Mouse (Mus musculus) limb, embryonic 10.5 days (tissue): ENCODE results near the gene Gm10354. TPM values are rescaled to one million over a fixed set of nuclear protein-coding genes. Genes with fewer than 3 reads are reported as not detected.
"Not testable (repeated sequence)": the region's sequence is repeated elsewhere in the genome, so short reads cannot be mapped to it uniquely, and the experiment has no call there.

Experiments used
- DNase-seq: peaks from one replicate; pipeline ENCODE4 v3.0.0-alpha.2; 2017; ENCODE audit warnings: low spot score
- H3K27ac ChIP-seq: fragments of 300-500 bp; sonication (generic); 2 replicates; pipeline ENCODE4 v1.5.1; 2016; ENCODE audit warnings: mild to moderate bottlenecking
- H3K27me3 ChIP-seq: fragments of 300-500 bp; sonication (generic); 2 replicates; pipeline ENCODE4 v1.6.1; 2016; ENCODE audit warnings: low read depth, mild to moderate bottlenecking; ENCODE audit not compliant: poor library complexity, severe bottlenecking
- H3K36me3 ChIP-seq: fragments of 300-500 bp; sonication (generic); 2 replicates; pipeline ENCODE4 v1.6.1; 2016; ENCODE audit warnings: mild to moderate bottlenecking, moderate library complexity
- H3K4me1 ChIP-seq: fragments of 300-500 bp; sonication (generic); 2 replicates; pipeline ENCODE4 v1.6.1; 2016
- H3K4me3 ChIP-seq: fragments of 300-500 bp; sonication (generic); 2 replicates; pipeline ENCODE4 v1.5.1; 2016; ENCODE audit warnings: mild to moderate bottlenecking, moderate library complexity
- H3K9me3 ChIP-seq: fragments of 300-500 bp; sonication (generic); replicated peaks from 2 replicates; pipeline ENCODE4 v1.6.1; 2016; ENCODE audit warnings: mild to moderate bottlenecking
- WGBS: fragments of 180-500 bp; shearing (Covaris S2); methylation state at CpG from one replicate; pipeline ENCODE4 v1.1.7; 2016; 5-methylcytosine and 5-hydroxymethylcytosine counted together
- polyA plus RNA-seq: library from polyadenylated mRNA; unstranded; fragments of >200 nt; fragmentation: Nextera tagmentation; extraction: Ambion mirVana; gene quantifications from 2 replicates; pipeline ENCODE4 v1.2.1, GENCODE M21; 2016

The Gm10354 gene
- polyA plus RNA-seq = not detected in 2 replicates

DNA sequence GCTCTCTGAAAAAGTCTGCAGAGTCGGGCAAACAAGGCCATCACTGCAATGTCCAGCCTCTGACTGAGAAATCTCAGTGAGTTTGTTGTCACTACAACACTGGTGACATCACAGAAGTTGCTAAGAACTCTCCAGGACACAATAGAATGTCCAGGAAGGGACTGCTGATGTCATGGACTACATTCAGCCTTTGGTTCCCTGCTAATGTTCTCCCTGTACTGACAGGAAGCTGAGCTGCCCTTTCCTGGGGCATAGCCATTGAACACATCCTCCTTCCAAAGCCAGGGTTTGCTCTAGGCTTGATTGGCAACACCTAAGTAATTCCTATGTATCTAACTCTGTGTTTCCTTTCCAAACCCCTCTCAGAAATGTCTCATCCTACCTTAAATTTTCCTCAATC lies at the start of gene Gm10354:
Gene Gm10354, minus strand, starts transcription at position 101 of the 400 bp plus-strand sequence.
- H3K4me3 ChIP-seq, H3K36me3 ChIP-seq, H3K4me1 ChIP-seq, H3K27ac ChIP-seq, H3K27me3 ChIP-seq, DNase-seq: not testable (repeated sequence)
- 59% methylated on average over 1 of the region's 1 CpGs for WGBS
- H3K9me3 ChIP-seq = peaks cover 14% of the 10 kb centered on the region

DNA sequence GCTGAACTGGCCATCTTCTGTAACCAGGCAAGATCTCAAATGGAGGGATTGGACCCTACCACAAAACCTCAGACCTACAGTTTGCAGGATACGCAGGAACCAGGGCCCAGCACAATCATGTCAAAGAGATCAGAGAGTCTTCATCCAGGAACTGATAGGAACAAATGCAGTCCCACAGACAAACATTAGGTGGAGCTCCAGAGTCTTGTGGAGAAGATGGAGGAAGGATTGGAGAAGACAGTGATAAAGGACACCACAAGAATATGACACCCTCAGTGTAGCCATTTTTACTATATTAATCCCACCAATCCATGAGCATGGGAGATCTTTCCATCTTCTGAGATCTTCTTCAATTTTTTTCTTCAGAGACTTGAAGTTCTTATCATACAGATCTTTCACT lies 45.6 kb upstream of the Gm10354 start:
- not testable (repeated sequence) for DNase-seq, H3K36me3 ChIP-seq, H3K4me1 ChIP-seq, H3K27me3 ChIP-seq, H3K27ac ChIP-seq, H3K4me3 ChIP-seq
- 83% methylated on average over 1 of the region's 1 CpGs for WGBS
- peaks cover 12% of the 10 kb centered on the region for H3K9me3 ChIP-seq

GRCm38 (mm10) chr5:15020067-15020466 lies 41.3 kb upstream of the Gm10354 start:
- peaks cover 12% of the 10 kb centered on the region for H3K9me3 ChIP-seq
- not testable (repeated sequence) for H3K4me3 ChIP-seq, H3K27ac ChIP-seq, H3K27me3 ChIP-seq, H3K4me1 ChIP-seq, H3K36me3 ChIP-seq
- peak; percentile 23 for DNase-seq
- 74% methylated on average over 2 of the region's 2 CpGs for WGBS

DNA sequence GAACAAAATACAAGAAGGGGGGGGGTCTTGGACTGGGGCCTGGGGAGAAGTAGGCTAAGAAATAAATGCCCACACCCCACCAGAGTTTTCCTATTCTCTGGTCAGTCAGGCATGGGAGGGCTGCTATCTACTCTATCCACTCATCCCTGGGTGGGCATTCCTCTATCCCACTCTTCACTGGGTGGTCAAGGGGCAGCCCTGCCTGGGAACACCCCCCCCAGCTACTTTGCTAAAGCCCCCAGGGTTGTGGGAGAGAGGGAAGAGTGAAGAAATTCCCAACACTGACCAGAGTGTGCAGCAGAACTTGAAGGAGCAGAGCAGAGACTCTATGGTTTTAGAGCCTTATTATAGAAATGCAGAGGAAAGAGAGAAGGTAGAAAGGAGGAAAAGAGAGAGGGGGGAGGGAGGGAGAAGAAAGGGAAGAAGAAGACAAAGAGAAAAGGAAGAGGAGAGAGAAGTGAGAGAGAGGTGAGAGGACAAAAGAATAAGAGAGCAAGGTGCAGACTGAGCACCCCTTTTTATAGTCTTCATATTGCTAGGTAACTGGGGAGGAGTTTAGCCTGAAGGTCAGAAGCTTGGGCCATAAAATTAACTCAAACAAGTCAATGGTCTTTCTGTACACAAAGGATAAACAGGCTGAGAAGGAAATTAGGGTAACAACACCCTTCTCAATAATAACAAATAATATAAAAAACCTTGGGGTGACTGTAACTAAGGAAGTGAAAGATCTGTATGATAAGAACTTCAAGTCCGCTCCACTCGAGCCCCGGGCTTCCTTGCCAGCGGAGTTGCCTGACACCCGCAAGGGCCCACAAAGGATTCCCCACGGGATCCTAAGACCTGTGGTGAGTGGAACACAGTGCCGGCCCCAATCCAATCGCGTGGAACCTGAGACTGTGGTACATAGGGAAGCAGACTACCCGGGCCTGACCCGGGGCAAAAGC lies 32.2 kb upstream of the Gm10354 start:
- H3K4me3 ChIP-seq, H3K36me3 ChIP-seq, H3K27me3 ChIP-seq, H3K4me1 ChIP-seq, H3K27ac ChIP-seq: not testable (repeated sequence)
- DNase-seq = peak; percentile 24
- WGBS = 86% methylated on average over 11 of the region's 11 CpGs
- peaks cover 20% of the 10 kb centered on the region for H3K9me3 ChIP-seq

DNA sequence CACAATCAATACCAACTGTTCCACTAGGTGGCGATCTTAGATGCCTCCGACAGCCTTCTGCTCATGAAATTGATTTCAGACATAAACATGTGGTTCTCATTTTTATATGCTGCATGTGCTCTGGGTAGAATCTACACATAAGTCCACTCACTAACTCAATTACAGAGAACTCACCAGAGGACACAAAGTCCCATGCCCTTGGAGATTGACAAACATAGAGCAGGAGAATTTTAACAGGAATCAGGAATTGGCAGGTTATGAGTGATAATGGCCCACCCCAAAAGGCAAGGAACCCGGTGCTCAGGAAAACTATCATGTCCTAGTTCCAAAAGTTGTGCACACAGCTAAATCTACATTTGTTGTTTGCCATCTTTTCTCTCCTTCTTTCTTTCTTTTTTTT lies 28.2 kb upstream of the Gm10354 start:
- WGBS = 60% methylated on average over 3 of the region's 3 CpGs
- peak; percentile 21 for DNase-seq

DNA sequence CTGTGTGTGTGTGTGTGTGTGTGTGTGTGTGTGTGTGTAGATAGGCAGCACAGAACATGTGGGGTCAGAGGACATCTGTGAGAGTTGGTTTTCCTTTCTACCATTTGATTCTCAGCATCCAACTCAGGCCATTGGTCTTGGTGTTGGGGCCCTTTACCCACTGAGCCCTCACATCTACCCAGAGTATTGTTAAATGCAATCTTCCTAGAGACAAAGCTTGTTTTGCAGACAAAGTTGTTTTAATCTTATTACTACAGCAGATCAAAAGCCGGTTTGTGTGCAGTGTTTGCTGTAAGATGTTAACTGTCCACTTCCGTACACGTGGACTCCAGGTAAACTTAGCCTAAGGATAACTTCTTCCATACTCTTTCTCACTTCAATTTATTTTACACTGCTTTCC lies 27.6 kb upstream of the Gm10354 start:
- peaks cover 28% of the 10 kb centered on the region for H3K9me3 ChIP-seq
- DNase-seq = peak; percentile 27
- H3K27me3 ChIP-seq, H3K4me1 ChIP-seq, H3K27ac ChIP-seq, H3K4me3 ChIP-seq, H3K36me3 ChIP-seq: not testable (repeated sequence)
- 72% methylated on average over 3 of the region's 3 CpGs for WGBS

More for the DNA sequence above, 28.2 kb upstream of the Gm10354 start:
- H3K4me1 ChIP-seq, H3K27ac ChIP-seq, H3K4me3 ChIP-seq, H3K36me3 ChIP-seq, H3K27me3 ChIP-seq: not testable (repeated sequence)
- H3K9me3 ChIP-seq = peaks cover 31% of the 10 kb centered on the region

DNA sequence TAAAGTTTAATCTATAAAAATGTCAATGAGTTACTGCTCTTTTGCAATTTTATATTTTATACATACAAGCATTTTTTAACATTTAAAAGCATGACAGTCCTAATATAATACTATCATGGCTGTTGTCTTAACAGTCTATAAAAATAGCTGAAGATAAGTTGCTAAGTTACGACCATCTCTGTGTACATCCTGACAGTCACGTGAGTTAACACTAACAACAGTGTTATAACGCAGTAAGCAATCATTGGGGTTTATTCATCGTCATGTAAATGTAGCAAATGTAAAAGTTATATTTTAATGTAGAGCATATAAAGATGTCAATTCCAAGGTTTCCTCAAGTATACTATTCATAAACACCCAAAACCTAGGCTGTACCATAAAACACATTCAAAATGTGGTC lies 26.8 kb upstream of the Gm10354 start:
- not testable (repeated sequence) for H3K27me3 ChIP-seq, H3K4me3 ChIP-seq, H3K36me3 ChIP-seq, H3K4me1 ChIP-seq, H3K27ac ChIP-seq, DNase-seq
- H3K9me3 ChIP-seq = peaks cover 22% of the 10 kb centered on the region
- WGBS = 62% methylated on average over 3 of the region's 4 CpGs

DNA sequence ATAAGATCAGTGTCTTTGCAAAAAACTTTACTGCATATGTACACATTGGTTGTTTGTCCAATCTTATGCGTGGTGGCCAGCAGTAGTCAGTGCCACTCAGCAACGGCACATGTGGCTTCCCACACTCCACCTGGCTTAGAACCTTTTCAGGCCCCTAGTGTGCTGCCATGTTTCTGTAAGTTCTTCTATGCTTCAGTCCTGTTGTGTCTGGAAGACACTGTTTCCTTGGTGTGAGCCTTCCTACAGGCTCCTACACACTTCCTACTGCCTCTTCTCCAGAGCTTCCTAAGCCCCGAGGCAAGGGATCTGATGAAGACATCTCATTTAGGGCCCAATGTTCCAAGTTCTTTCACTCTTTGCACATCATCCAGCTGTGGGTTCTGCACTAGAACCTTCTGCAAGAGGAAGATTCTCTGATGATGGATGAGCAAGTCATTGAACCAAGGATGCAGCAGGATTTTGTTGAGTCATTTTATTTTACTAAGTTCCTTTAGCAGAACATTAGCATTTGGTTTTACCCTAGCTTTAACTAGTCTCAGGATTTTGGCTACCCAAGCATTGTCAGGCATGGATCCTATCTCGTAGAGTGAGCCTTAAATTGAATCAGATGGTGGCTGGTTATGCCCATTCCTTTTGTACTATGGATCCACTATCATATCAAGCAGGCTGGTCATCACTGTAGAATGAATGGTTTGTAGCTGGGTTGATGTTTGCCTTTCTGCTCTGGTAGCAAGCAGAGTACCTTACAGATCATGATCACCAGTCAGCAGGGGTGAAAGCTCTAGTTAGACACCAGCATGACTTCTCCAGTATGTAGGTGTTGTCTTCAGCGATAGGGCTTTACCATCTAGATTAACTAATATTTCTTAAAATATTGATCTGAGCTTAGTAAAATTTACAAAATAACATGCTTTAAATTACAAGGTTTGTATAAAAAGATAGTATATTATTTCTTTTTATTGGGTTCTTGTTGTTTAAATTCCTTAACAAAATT lies 26.1 kb upstream of the Gm10354 start:
- WGBS = 82% methylated on average over 5 of the region's 5 CpGs
- H3K4me3 ChIP-seq, H3K4me1 ChIP-seq, H3K27me3 ChIP-seq, H3K27ac ChIP-seq, H3K36me3 ChIP-seq: not testable (repeated sequence)
- DNase-seq = peak; percentile 23
- peaks cover 21% of the 10 kb centered on the region for H3K9me3 ChIP-seq

DNA sequence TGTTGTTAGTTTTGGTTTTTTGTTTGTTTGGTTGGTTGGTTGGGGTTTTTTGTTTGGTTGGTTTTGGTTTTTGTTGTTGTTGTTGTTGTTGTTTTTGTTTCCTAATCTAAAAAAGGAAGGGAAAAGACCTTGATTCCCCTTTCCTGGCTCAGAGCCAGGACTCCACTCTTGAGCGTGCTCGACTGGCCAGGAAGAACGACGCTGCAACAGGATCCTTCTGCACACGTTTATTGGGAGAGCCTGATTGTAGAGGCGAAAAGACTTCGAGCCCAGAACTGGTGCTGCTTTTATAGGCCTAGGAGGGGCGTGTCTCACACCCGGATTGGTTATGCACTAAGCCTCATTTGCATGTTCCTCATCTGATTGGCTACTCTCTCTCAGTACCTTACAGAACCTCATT lies 19.3 kb upstream of the Gm10354 start:
- not testable (repeated sequence) for DNase-seq, H3K36me3 ChIP-seq, H3K4me3 ChIP-seq, H3K27ac ChIP-seq, H3K27me3 ChIP-seq, H3K4me1 ChIP-seq
- H3K9me3 ChIP-seq = peaks cover 11% of the 10 kb centered on the region
- WGBS = 80% methylated on average over 9 of the region's 9 CpGs

DNA sequence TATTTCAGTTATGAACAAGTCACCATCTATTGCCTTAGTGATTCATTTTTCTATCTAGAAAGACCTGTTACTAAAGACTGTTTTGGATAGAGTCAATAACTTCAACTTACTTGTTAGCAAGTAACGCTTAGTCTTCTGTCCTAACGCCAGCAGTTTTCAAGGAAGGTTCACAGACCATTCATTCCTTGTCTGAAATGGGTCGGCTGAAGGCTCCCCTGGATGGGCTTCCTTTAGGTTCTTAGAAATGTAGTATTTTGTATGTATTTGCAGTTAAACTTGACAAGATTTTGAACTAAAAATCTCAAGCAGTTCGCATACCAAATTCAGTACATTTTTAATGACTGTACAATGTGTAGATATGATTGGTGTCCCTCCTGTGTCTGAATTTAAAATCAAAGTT lies 18.8 kb upstream of the Gm10354 start:
- not testable (repeated sequence) for H3K36me3 ChIP-seq, H3K27me3 ChIP-seq, H3K4me3 ChIP-seq, H3K4me1 ChIP-seq, H3K27ac ChIP-seq
- 86% methylated on average over 4 of the region's 4 CpGs for WGBS
- peaks cover 10% of the 10 kb centered on the region for H3K9me3 ChIP-seq
- peak; percentile 31 for DNase-seq

GRCm38 (mm10) chr5:14996670-14997249 lies 18.0 kb upstream of the Gm10354 start:
- DNase-seq, H3K27me3 ChIP-seq, H3K4me1 ChIP-seq, H3K36me3 ChIP-seq, H3K9me3 ChIP-seq, H3K4me3 ChIP-seq, H3K27ac ChIP-seq: not testable (repeated sequence)
- WGBS = 78% methylated on average over 7 of the region's 7 CpGs

- peaks cover 15% of the 10 kb centered on the region; the same call in 1 of the 2 replicates for H3K9me3 ChIP-seq
- not testable (repeated sequence) for H3K4me3 ChIP-seq, H3K4me1 ChIP-seq, H3K27me3 ChIP-seq, DNase-seq, H3K36me3 ChIP-seq, H3K27ac ChIP-seq
- 87% methylated on average over 6 of the region's 6 CpGs for WGBS
These were observed 15.4 kb upstream of the Gm10354 start for GRCm38 (mm10) chr5:14994124-14994523.
